Mouse (Mus musculus) bone marrow, adult 2 months (tissue): ENCODE measurements around the gene Gpatch4.

Experiments
- CTCF ChIP-seq: fragments of 200-500 bp; IDR thresholded peaks from 2 replicates; pipeline ENCODE4 v1.5.1; 2011; ENCODE audit warnings: low read length, control low read depth; ENCODE audit not compliant: control insufficient read depth, insufficient read depth
- POLR2A ChIP-seq: fragments of 200-500 bp; IDR thresholded peaks from 2 replicates; pipeline ENCODE4 v1.6.1; 2011; ENCODE audit warnings: low read depth, mild to moderate bottlenecking, control low read depth, low read length, borderline replicate concordance; ENCODE audit not compliant: control insufficient read depth

GRCm38 (mm10) chr3:88082224-88082618 lies 39.3 kb downstream of the Gpatch4 start:
- TF ChIP-seq CTCF (no peak), POLR2A (no peak)
